Mouse (Mus musculus) heart, postnatal 36 days (tissue): ENCODE measurements at regions not wholly inside any gene's neighbourhood (a gene's known extent, or its start where the extent isn't known, plus 50 kb on each side); places are given as distances from the start of the nearest gene placed in this dataset.

Experiments
- DNase-seq, 2 experiments: peaks; one replicate each; pipeline ENCODE4 v3.0.0; 2021 to 2022
- intact Hi-C: fragments of 180-260 bp; cut with DNase I; formaldehyde crosslinking; loops from one replicate; pipeline ENCODE4 v1.15.1; 2025

- no peak for DNase-seq
- intact Hi-C loops = no loop called here
These were observed 97.2 kb upstream of the Pam start for GRCm38 (mm10) chr1:98192671-98193070.

- intact Hi-C loops = no loop called here
- no peak for DNase-seq
These were observed 96.6 kb upstream of the Pam start for GRCm38 (mm10) chr1:98192044-98192484.

GRCm38 (mm10) chr1:98191331-98191730, 95.9 kb upstream of the Pam start:
- no peak for DNase-seq
- intact Hi-C loops = no loop called here

GRCm38 (mm10) chr1:98190741-98191140, 95.3 kb upstream of the Pam start:
- intact Hi-C loops = no loop called here
- DNase-seq = no peak

- intact Hi-C loops = no loop called here
- DNase-seq = no peak
These were observed 94.6 kb upstream of the Pam start for GRCm38 (mm10) chr1:98189991-98190471.

- intact Hi-C loops = no loop called here
These were observed 84.9 kb upstream of the Pam start for GRCm38 (mm10) chr1:98180372-98180771.

GRCm38 (mm10) chr1:98179030-98179429, 83.6 kb upstream of the Pam start:
- DNase-seq = peak; percentile 47 to 69
- intact Hi-C loops = loop anchor here (1.0 to 5.0 kb wide), 4 partner anchors 173 to 370 kb away; no protein-coding TSS in a partner anchor

More at GRCm38 (mm10) chr1:98180372-98180771, 84.9 kb upstream of the Pam start:
- DNase-seq = no peak

- intact Hi-C loops = loop anchor here (5.0 kb wide), 2 partner anchors 178 to 292 kb away; no protein-coding TSS in a partner anchor
- DNase-seq = no peak
These were observed 79.3 kb upstream of the Pam start for GRCm38 (mm10) chr1:98174811-98175132.

- DNase-seq = no peak
- intact Hi-C loops = no loop called here
These were observed 78.7 kb upstream of the Pam start for GRCm38 (mm10) chr1:98173907-98174810.

- intact Hi-C loops = no loop called here
- no peak for DNase-seq
These were observed 78.0 kb upstream of the Pam start for GRCm38 (mm10) chr1:98173431-98173830.

- no peak for DNase-seq
- intact Hi-C loops = no loop called here
These were observed 75.8 kb upstream of the Pam start for GRCm38 (mm10) chr1:98171291-98171690.

- no peak for DNase-seq
- intact Hi-C loops = no loop called here
These were observed 73.9 kb upstream of the Pam start for GRCm38 (mm10) chr1:98169352-98169751.

GRCm38 (mm10) chr1:98167800-98168199, 72.4 kb upstream of the Pam start:
- no peak for DNase-seq
- intact Hi-C loops = no loop called here

- DNase-seq = no peak
- intact Hi-C loops = no loop called here
These were observed 67.1 kb upstream of the Pam start for GRCm38 (mm10) chr1:98162639-98162927.

- intact Hi-C loops = no loop called here
- DNase-seq = no peak
These were observed 66.6 kb upstream of the Pam start for GRCm38 (mm10) chr1:98161882-98162638.

GRCm38 (mm10) chr1:98158969-98159368, 63.5 kb upstream of the Pam start:
- DNase-seq = no peak
- intact Hi-C loops = no loop called here

- intact Hi-C loops = no loop called here
- no peak for DNase-seq
These were observed 51.9 kb upstream of the Pam start for GRCm38 (mm10) chr1:98147361-98147760.
